Mouse (Mus musculus) skeletal muscle tissue, adult 2 months (tissue): ENCODE results near the gene Krt6a.
"Not testable (repeated sequence)": the region's sequence is repeated elsewhere in the genome, so short reads cannot be mapped to it uniquely, and the experiment has no call there.

Experiments
- DNase-seq: peaks from one replicate; pipeline ENCODE4 v3.0.0-alpha.2; 2012; ENCODE audit warnings: low read depth, low spot score

Gene Krt6a

GRCm38 (mm10) chr15:101694207-101694606 lies at the start of gene Krt6a:
Krt6a (minus strand) TSS chr15:101694307.
- no peak for DNase-seq

- no peak for DNase-seq
Observed at GRCm38 (mm10) chr15:101742711-101743110, 48.6 kb upstream of the Krt6a start, which contains the start of gene Krt71. Krt71 (minus strand) TSS chr15:101743109.

- no peak for DNase-seq
Observed at GRCm38 (mm10) chr15:101737786-101738185, 43.7 kb upstream of the Krt6a start.

GRCm38 (mm10) chr15:101730653-101731052 lies 36.5 kb upstream of the Krt6a start:
- no peak for DNase-seq

GRCm38 (mm10) chr15:101724686-101725085 lies 30.6 kb upstream of the Krt6a start:
- DNase-seq: no peak

- DNase-seq: no peak
Observed at GRCm38 (mm10) chr15:101715831-101716230, 21.7 kb upstream of the Krt6a start.

GRCm38 (mm10) chr15:101714356-101714755 lies 20.2 kb upstream of the Krt6a start:
- DNase-seq: no peak

GRCm38 (mm10) chr15:101713731-101714130 lies 19.6 kb upstream of the Krt6a start:
- no peak for DNase-seq

- no peak for DNase-seq
Observed at GRCm38 (mm10) chr15:101712720-101713119, 18.6 kb upstream of the Krt6a start, which contains the start of gene Krt5. Krt5 (minus strand) TSS chr15:101712898.

- no peak for DNase-seq
Observed at GRCm38 (mm10) chr15:101708683-101709082, 14.6 kb upstream of the Krt6a start.

GRCm38 (mm10) chr15:101707454-101707853 lies 13.3 kb upstream of the Krt6a start:
- no peak for DNase-seq

GRCm38 (mm10) chr15:101704066-101704465 lies 10.0 kb upstream of the Krt6a start:
- DNase-seq: no peak

- no peak for DNase-seq
Observed at GRCm38 (mm10) chr15:101702380-101702779, 8.3 kb upstream of the Krt6a start.

- DNase-seq: no peak
Observed at GRCm38 (mm10) chr15:101699866-101700265, 5.8 kb upstream of the Krt6a start.

GRCm38 (mm10) chr15:101699192-101699591 lies 5.1 kb upstream of the Krt6a start:
- no peak for DNase-seq

GRCm38 (mm10) chr15:101697326-101698188 lies 3.5 kb upstream of the Krt6a start:
- DNase-seq: no peak

- not testable (repeated sequence) for DNase-seq
Observed at GRCm38 (mm10) chr15:101690460-101690859, 3.6 kb downstream of the Krt6a start.

- DNase-seq: no peak
Observed at GRCm38 (mm10) chr15:101688161-101688560, 5.9 kb downstream of the Krt6a start.

GRCm38 (mm10) chr15:101680187-101680586 lies 13.9 kb downstream of the Krt6a start, which contains the start of gene Krt6b:
Krt6b (minus strand) TSS chr15:101680287.
- no peak for DNase-seq

GRCm38 (mm10) chr15:101675978-101676377 lies 18.1 kb downstream of the Krt6a start:
- DNase-seq: no peak

- no peak for DNase-seq
Observed at GRCm38 (mm10) chr15:101652736-101653265, 41.3 kb downstream of the Krt6a start.

- no peak for DNase-seq
Observed at GRCm38 (mm10) chr15:101647280-101647679, 46.8 kb downstream of the Krt6a start, which contains the start of gene Gm5478. Gm5478 (minus strand) TSS chr15:101647380.
